Mouse (Mus musculus): ENCODE measurements around the gene Cacna2d3.

- TF ChIP-seq CTCF (IDR thresholded peaks at IDR 0.05; ENCODE audit: low read depth) (no peak), EP300 (IDR thresholded peaks at IDR 0.05; ENCODE audit: low read depth) (no peak)
These were observed 380.1 kb downstream of the Cacna2d3 start for GRCm38 (mm10) chr14:29341581-29341980.

Data from heart, postnatal 0 days (tissue).